8 mouse cellular contexts compared by ENCODE assay signal in the genomic region with DNA sequence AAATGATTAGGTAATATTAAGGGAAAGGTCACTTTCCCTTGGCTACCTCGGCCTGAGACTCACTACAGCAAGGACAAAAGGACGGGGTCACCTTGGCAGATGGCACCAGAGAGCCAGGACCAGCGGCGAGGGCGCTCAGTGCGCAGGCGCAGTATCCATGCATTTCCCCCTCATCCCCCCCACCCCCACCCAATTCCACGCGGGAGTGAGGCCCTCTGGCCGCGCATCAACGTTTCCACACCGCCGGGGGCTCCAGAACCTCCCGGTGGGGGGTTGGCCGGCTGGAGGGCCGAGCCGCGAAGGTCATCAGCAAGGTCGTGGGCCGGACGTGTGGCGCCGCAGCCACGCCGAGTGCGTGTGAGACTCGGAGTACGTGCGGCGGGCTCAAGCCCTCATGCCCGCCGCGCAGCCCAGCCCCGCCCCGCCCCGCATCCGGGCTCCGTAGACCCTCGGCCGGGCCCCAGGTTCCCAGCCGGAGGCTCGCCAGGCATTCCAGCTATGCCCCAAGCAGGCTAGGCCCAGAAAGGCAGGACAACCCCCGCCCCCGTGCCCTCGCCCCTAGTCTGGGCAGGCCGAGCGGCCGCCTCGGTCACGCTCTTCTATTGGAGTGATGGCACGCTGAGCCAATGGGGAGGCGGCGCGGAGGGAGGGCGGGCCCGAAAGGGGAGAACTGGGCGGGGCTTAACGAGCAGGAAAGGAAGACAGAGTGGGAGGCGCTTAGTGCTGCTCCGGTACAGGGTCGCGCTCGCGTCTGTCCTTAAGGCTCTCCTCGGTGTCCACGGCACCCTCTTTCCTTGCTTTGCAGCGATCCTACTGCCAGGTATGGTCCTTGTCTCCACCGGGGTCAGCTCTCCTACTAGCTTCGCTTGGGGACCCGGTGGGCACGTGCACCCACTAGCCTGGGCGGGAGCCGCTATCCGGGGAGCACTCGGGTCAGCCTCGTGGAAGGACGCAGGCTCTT. TPM values are rescaled to one million over a fixed set of nuclear protein-coding genes. Genes with fewer than 3 reads are reported as not detected.
DNase-seq lines count a peak whose midpoint lies in the region; ATAC-seq and TF ChIP-seq lines count a peak whose summit lies in the region.

Eno1 (plus strand) TSS at position 201 of the 961 bp plus-strand sequence.

- peaks cover 43% of the 10 kb centered on the region for H3K79me3 ChIP-seq in C2C12 (ENCODE audit: low read depth)

- WGBS in heart, embryonic 12.5 days, result under 1% methylated on average over 71 of the region's 78 CpGs
- WGBS in kidney, postnatal 0 days, result under 1% methylated on average over 69 of the region's 78 CpGs
- WGBS in liver, embryonic 11.5 days, result under 1% methylated on average over 77 of the region's 78 CpGs
- under 1% methylated on average over 77 of the region's 78 CpGs for WGBS in stomach, embryonic 14.5 days

- peaks cover 57% of the 10 kb centered on the region for H3K4me1 ChIP-seq in erythroblast, embryonic 14.5 days (ENCODE audit: control insufficient read depth)
- H3K4me1 ChIP-seq in heart, embryonic 12.5 days (replicated peaks), result peaks cover 41% of the 10 kb centered on the region
- peaks cover 16% of the 10 kb centered on the region for H3K4me1 ChIP-seq in kidney, postnatal 0 days (replicated peaks; ENCODE audit: insufficient read depth, low read length)
- H3K4me1 ChIP-seq in liver, embryonic 11.5 days (replicated peaks; ENCODE audit: control insufficient read depth, insufficient read depth, low read length), result peaks cover 43% of the 10 kb centered on the region
- H3K4me1 ChIP-seq in stomach, embryonic 14.5 days (ENCODE audit: control insufficient read depth, insufficient read depth, low read length), result peaks cover 29% of the 10 kb centered on the region

- H3K27ac ChIP-seq in heart, embryonic 12.5 days (ENCODE audit: poor library complexity, severe bottlenecking), result peak within 1 kb of the TSS; percentile 97
- H3K27ac ChIP-seq in kidney, postnatal 0 days, result peak within 1 kb of the TSS; percentile 98
- H3K27ac ChIP-seq in liver, embryonic 11.5 days (ENCODE audit: low read depth, low read length), result peak within 1 kb of the TSS; percentile 82
- peak within 1 kb of the TSS; percentile 98 for H3K27ac ChIP-seq in stomach, embryonic 14.5 days (ENCODE audit: low read length)

- DNase-seq in brain, embryonic 14.5 days (ENCODE audit: low read depth), result peak; percentile 99
- peak; percentile 98 for DNase-seq in kidney, postnatal 0 days (ENCODE audit: low spot score)
- peak; percentile 100 for DNase-seq in liver, embryonic 11.5 days (ENCODE audit: low spot score)
- DNase-seq in naive thymus-derived CD4-positive, alpha-beta T cell, adult 2 months (ENCODE audit: low read depth), result peak; percentile 98

- H3K27me3 ChIP-seq in C2C12 (ENCODE audit: control insufficient read depth, insufficient read depth, insufficient read length), result no peaks in the 10 kb centered on the region
- H3K27me3 ChIP-seq in erythroblast, embryonic 14.5 days (ENCODE audit: control insufficient read depth), result peaks cover 4% of the 10 kb centered on the region
- no peaks in the 10 kb centered on the region for H3K27me3 ChIP-seq in heart, embryonic 12.5 days (replicated peaks)
- H3K27me3 ChIP-seq in kidney, postnatal 0 days (ENCODE audit: insufficient read depth, low read length), result no peaks in the 10 kb centered on the region
- 0 out of 2 replicates have a peak, but pooled peaks cover 2% of the 10 kb centered on the region for H3K27me3 ChIP-seq in liver, embryonic 11.5 days (replicated peaks; ENCODE audit: control insufficient read depth, insufficient read depth, low read length)
- no peaks in the 10 kb centered on the region for H3K27me3 ChIP-seq in stomach, embryonic 14.5 days (ENCODE audit: control insufficient read depth, insufficient read depth, low read length)

- peak within 1 kb of the TSS; percentile 97 for H3K4me3 ChIP-seq in C2C12 (ENCODE audit: insufficient read depth, poor library complexity, severe bottlenecking)
- peak within 1 kb of the TSS; percentile 90 for H3K4me3 ChIP-seq in erythroblast, embryonic 14.5 days (replicated peaks)
- peak within 1 kb of the TSS; percentile 96 for H3K4me3 ChIP-seq in heart, embryonic 12.5 days
- peak within 1 kb of the TSS; percentile 89 for H3K4me3 ChIP-seq in kidney, postnatal 0 days (replicated peaks; ENCODE audit: low read depth, low read length)
- peak within 1 kb of the TSS; percentile 71 for H3K4me3 ChIP-seq in liver, embryonic 11.5 days (ENCODE audit: low read depth, low read length)
- peak within 1 kb of the TSS; percentile 95 for H3K4me3 ChIP-seq in stomach, embryonic 14.5 days (ENCODE audit: low read depth, low read length)

- no peaks in the 10 kb centered on the region for H3K9me3 ChIP-seq in erythroblast, embryonic 14.5 days (ENCODE audit: control insufficient read depth, low read length)
- H3K9me3 ChIP-seq in heart, embryonic 12.5 days (replicated peaks), result no peaks in the 10 kb centered on the region
- no peaks in the 10 kb centered on the region for H3K9me3 ChIP-seq in kidney, postnatal 0 days (replicated peaks; ENCODE audit: low read length)
- H3K9me3 ChIP-seq in liver, embryonic 11.5 days (ENCODE audit: control insufficient read depth, low read length), result no peaks in the 10 kb centered on the region
- no peaks in the 10 kb centered on the region for H3K9me3 ChIP-seq in stomach, embryonic 14.5 days (ENCODE audit: control insufficient read depth, low read depth, low read length)

- peak within 1 kb of the TSS; percentile 99 for H3K9ac ChIP-seq in heart, embryonic 12.5 days
- H3K9ac ChIP-seq in kidney, postnatal 0 days (ENCODE audit: low read depth, low read length), result peak within 1 kb of the TSS; percentile 84
- peak within 1 kb of the TSS; percentile 90 for H3K9ac ChIP-seq in liver, embryonic 11.5 days (ENCODE audit: low read depth, low read length)
- H3K9ac ChIP-seq in stomach, embryonic 14.5 days (replicated peaks; ENCODE audit: low read depth, low read length), result peak within 1 kb of the TSS; percentile 85

- peak within 1 kb of the TSS; percentile 94 for H3ac ChIP-seq in C2C12 (ENCODE audit: control insufficient read depth, insufficient read length, low read depth)

- peak; percentile 74 for TF ChIP-seq POLR2A in brain, embryonic 14.5 days (IDR thresholded peaks at IDR 0.05; ENCODE audit: borderline replicate concordance, extremely low read depth, insufficient read depth, insufficient read length, poor library complexity, severe bottlenecking)

- H3K4me2 ChIP-seq in heart, embryonic 12.5 days, result peak within 1 kb of the TSS; percentile 87
- H3K4me2 ChIP-seq in kidney, postnatal 0 days (ENCODE audit: low read length), result peak within 1 kb of the TSS; percentile 66
- peak within 1 kb of the TSS; percentile 93 for H3K4me2 ChIP-seq in liver, embryonic 11.5 days
- H3K4me2 ChIP-seq in stomach, embryonic 14.5 days (replicated peaks; ENCODE audit: low read depth, low read length), result peak within 1 kb of the TSS; percentile 94

- peaks cover 53% of the 10 kb centered on the region for H3K79me2 ChIP-seq in C2C12 (ENCODE audit: control insufficient read depth, insufficient read depth)

- peaks cover 36% of the 10 kb centered on the region for H3K36me3 ChIP-seq in C2C12 (ENCODE audit: control insufficient read depth, insufficient read depth)
- H3K36me3 ChIP-seq in erythroblast, embryonic 14.5 days (ENCODE audit: control insufficient read depth), result peaks cover 26% of the 10 kb centered on the region
- H3K36me3 ChIP-seq in heart, embryonic 12.5 days, result peaks cover 27% of the 10 kb centered on the region
- peaks cover 10% of the 10 kb centered on the region for H3K36me3 ChIP-seq in kidney, postnatal 0 days (ENCODE audit: insufficient read depth, low read length)
- H3K36me3 ChIP-seq in liver, embryonic 11.5 days (ENCODE audit: control insufficient read depth, insufficient read depth, low read length), result peaks cover 21% of the 10 kb centered on the region
- peaks cover 17% of the 10 kb centered on the region for H3K36me3 ChIP-seq in stomach, embryonic 14.5 days (ENCODE audit: control insufficient read depth, insufficient read depth, low read length)

- peak; percentile 97 for ATAC-seq in heart, embryonic 12.5 days (ENCODE audit: insufficient number of reproducible peaks, low FRiP score)
- ATAC-seq in kidney, postnatal 0 days (replicated peaks; ENCODE audit: low FRiP score, low read depth), result peak; percentile 99
- ATAC-seq in liver, embryonic 11.5 days (replicated peaks; ENCODE audit: low FRiP score), result peak; percentile 93
- peak; percentile 98 for ATAC-seq in stomach, embryonic 14.5 days (ENCODE audit: insufficient number of reproducible peaks, insufficient read depth, low FRiP score, low read depth)

- TF ChIP-seq CTCF in C2C12 (IDR thresholded peaks at IDR 0.05; ENCODE audit: control insufficient read depth, insufficient read depth, insufficient read length), result no peak
- TF ChIP-seq CTCF in brain, embryonic 14.5 days (IDR thresholded peaks at IDR 0.05; ENCODE audit: borderline replicate concordance, extremely low read depth, insufficient read depth, insufficient read length), result peak; percentile 3; the same call in 1 of the 2 replicates
- TF ChIP-seq CTCF in kidney, postnatal 0 days (IDR thresholded peaks at IDR 0.05; ENCODE audit: low read depth), result peak; percentile 21; the same call in 1 of the 2 replicates

TF ChIP-seq in C2C12, 6 proteins besides CTCF, POLR2A, EP300 and RAD21:
- peak; percentile 43 for TF ChIP-seq MAX (IDR thresholded peaks at IDR 0.05)
- TF ChIP-seq MYOG (IDR thresholded peaks at IDR 0.05; ENCODE audit: control insufficient read depth, extremely low read depth, insufficient read length), result no peak

RNA-seq across cellular contexts. Expression of gene Eno1, which starts in this region (rescaled TPM):
- 1,471 TPM for polyA plus RNA-seq in C2C12 (2012; fragmentation: generic; extraction: Trizol)
- polyA plus RNA-seq in brain, embryonic 14.5 days (2012; rRNA removed), result 485 and 505 TPM in 2 replicates
- 25.2 and 47.2 TPM in 2 replicates for polyA plus RNA-seq in erythroblast, embryonic 14.5 days (2012)
- polyA plus RNA-seq in heart, embryonic 12.5 days (2016; fragmentation: Nextera tagmentation; extraction: Ambion mirVana), result 2,142 and 2,173 TPM in 2 replicates
- polyA plus RNA-seq in kidney, postnatal 0 days (2015; fragmentation: Nextera tagmentation; extraction: Ambion mirVana), result 1,062 and 1,157 TPM in 2 replicates
- 2,392 and 2,590 TPM in 2 replicates for polyA plus RNA-seq in liver, embryonic 11.5 days (2014; fragmentation: Nextera tagmentation; extraction: Ambion mirVana)
- polyA plus RNA-seq in stomach, embryonic 14.5 days (2014; fragmentation: Nextera tagmentation; extraction: Ambion mirVana), result 1,497 and 1,560 TPM in 2 replicates

Comparison
In these comparisons a context has a peak if more than half of its experiments do, and no peak if none do; other contexts are left out.
1. Peak in every context shown above with its lines: DNase-seq, ATAC-seq, H3K4me3 ChIP-seq and H3K27ac ChIP-seq.
2. RNA of gene Eno1 (polyA plus RNA-seq): 2,392 to 2,590 TPM in liver, embryonic 11.5 days, 2,142 to 2,173 TPM in heart, embryonic 12.5 days, 1,497 to 1,560 TPM in stomach, embryonic 14.5 days, 1,471 TPM in C2C12 (single experiment), 1,062 to 1,157 TPM in kidney, postnatal 0 days and 485 to 505 TPM in brain, embryonic 14.5 days; 25.2 to 47.2 TPM in erythroblast, embryonic 14.5 days; every median in the first group is over 10 times any median in the second.